Mouse (Mus musculus) kidney, adult 11 months (tissue): ENCODE results near the gene Lrrfip2.

Experiments
- DNase-seq: peaks from one replicate; pipeline ENCODE4 v3.0.0; 2022

Gene Lrrfip2

GRCm38 (mm10) chr9:111166612-111167011 is 49.2 kb downstream of the Lrrfip2 start:
- DNase-seq: no peak

- DNase-seq: no peak
These were observed 53.0 kb downstream of the Lrrfip2 start for GRCm38 (mm10) chr9:111170430-111170829.

GRCm38 (mm10) chr9:111174071-111174470 is 56.7 kb downstream of the Lrrfip2 start:
- no peak for DNase-seq

GRCm38 (mm10) chr9:111178971-111179370 is 61.6 kb downstream of the Lrrfip2 start:
- no peak for DNase-seq

GRCm38 (mm10) chr9:111182176-111182575 is 64.8 kb downstream of the Lrrfip2 start:
- no peak for DNase-seq

GRCm38 (mm10) chr9:111184929-111185328 is 67.5 kb downstream of the Lrrfip2 start:
- no peak for DNase-seq

- no peak for DNase-seq
These were observed 69.5 kb downstream of the Lrrfip2 start for GRCm38 (mm10) chr9:111186861-111187260.

GRCm38 (mm10) chr9:111188731-111189130 is 71.3 kb downstream of the Lrrfip2 start:
- no peak for DNase-seq

GRCm38 (mm10) chr9:111193211-111193610 is 75.8 kb downstream of the Lrrfip2 start:
- no peak for DNase-seq

GRCm38 (mm10) chr9:111197116-111197515 is 79.7 kb downstream of the Lrrfip2 start:
- no peak for DNase-seq

GRCm38 (mm10) chr9:111197712-111198111 is 80.3 kb downstream of the Lrrfip2 start:
- DNase-seq: no peak

GRCm38 (mm10) chr9:111198332-111198731 is 80.9 kb downstream of the Lrrfip2 start:
- DNase-seq: no peak

GRCm38 (mm10) chr9:111200208-111200607 is 82.8 kb downstream of the Lrrfip2 start:
- no peak for DNase-seq

GRCm38 (mm10) chr9:111204601-111205375 is 87.4 kb downstream of the Lrrfip2 start:
- no peak for DNase-seq

GRCm38 (mm10) chr9:111207683-111208082 is 90.3 kb downstream of the Lrrfip2 start:
- no peak for DNase-seq

- no peak for DNase-seq
These were observed 90.8 kb downstream of the Lrrfip2 start for GRCm38 (mm10) chr9:111208185-111208584.

GRCm38 (mm10) chr9:111209158-111209699 is 91.8 kb downstream of the Lrrfip2 start:
- DNase-seq: no peak

GRCm38 (mm10) chr9:111210412-111210811 is 93.0 kb downstream of the Lrrfip2 start:
- DNase-seq: no peak

- DNase-seq: no peak
These were observed 94.0 kb downstream of the Lrrfip2 start for GRCm38 (mm10) chr9:111211122-111212041.

- DNase-seq: no peak
These were observed 96.1 kb downstream of the Lrrfip2 start for GRCm38 (mm10) chr9:111213501-111213900.

- DNase-seq: no peak
These were observed 99.0 kb downstream of the Lrrfip2 start for GRCm38 (mm10) chr9:111216424-111216823.

- no peak for DNase-seq
These were observed 103.2 kb downstream of the Lrrfip2 start for GRCm38 (mm10) chr9:111220551-111221080.

GRCm38 (mm10) chr9:111221580-111221979 is 104.2 kb downstream of the Lrrfip2 start:
- DNase-seq: no peak
